Mouse (Mus musculus): Measurements from ENCODE around the gene Agap3.

Gene Agap3

DNA sequence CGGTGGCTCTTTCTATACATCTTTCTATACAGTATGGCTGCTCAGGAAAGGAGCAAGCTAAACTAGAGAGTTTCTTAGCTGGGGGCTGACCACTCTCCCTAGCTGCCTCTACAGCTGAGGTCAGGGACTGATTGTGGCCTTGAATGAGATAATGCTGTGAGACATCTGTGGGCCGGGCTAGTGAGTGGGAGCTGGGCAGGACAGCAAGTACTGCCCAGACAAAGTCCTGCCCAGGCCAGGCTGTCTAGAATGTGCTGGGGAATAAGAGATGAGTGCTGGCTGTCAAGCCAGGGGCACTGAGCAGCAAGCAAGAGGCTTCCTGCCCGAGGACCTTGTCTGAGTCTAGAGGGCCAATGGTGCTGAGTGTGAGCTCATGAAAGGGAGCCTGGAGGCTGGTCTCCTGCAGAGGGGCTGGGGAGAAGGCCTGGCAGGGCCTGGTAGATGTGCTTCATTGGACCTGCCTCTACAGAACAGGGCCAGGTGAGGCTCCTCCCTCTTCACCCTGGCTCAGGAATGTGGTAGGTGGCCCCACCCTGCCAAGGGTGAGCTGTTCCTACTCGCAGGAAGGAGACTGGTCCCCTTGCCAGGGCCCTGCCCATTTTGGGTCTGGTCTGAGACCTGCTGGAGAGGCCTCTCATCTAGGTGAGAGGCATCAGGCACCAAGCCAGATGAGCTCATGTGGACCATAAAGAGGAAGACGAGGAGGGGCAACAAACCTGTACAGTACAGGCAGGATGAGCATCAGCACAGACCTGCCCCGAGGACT lies 23.7 kb downstream of the Agap3 start:
- peak; percentile 95 for DNase-seq

DNA sequence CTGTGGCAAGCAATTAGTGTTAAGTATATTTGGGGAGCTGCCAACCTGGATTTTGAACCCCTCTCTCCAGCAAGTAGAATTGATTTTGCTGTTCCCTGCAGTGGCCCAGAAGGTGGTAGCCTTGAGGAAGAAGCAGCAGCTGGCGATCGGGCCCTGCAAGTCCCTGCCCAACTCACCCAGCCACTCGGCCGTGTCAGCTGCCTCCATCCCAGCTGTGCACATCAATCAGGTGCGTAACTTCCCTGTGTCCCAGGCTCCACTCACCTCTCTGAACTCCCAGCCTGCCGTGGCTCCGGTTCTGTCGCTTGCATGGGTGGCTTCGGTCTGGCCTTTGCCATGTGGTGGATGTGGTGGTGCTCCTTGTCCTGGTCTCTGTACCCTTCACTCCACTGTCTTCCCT lies 25.9 kb downstream of the Agap3 start:
- no peak for DNase-seq

DNA sequence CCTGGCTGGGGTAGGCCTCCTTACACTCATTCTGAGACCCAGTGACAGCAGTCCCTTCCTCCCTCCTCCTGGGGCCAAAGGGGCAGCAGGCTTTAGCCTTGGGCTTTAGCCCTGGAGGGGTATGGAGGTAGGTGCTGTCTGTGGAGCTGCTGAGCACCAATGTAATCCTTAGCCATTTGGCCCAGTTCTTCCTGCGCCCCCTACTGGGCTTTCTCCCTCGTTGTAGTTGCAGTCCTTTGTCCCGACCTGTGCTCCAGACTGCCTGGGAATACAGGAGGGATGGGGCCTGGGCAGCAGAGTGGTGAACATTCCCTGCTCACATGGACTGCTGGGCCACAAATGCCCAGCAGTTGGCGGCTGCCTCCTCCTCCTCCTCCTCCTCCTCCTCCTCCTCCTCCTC lies 29.7 kb downstream of the Agap3 start:
- no peak for DNase-seq

DNA sequence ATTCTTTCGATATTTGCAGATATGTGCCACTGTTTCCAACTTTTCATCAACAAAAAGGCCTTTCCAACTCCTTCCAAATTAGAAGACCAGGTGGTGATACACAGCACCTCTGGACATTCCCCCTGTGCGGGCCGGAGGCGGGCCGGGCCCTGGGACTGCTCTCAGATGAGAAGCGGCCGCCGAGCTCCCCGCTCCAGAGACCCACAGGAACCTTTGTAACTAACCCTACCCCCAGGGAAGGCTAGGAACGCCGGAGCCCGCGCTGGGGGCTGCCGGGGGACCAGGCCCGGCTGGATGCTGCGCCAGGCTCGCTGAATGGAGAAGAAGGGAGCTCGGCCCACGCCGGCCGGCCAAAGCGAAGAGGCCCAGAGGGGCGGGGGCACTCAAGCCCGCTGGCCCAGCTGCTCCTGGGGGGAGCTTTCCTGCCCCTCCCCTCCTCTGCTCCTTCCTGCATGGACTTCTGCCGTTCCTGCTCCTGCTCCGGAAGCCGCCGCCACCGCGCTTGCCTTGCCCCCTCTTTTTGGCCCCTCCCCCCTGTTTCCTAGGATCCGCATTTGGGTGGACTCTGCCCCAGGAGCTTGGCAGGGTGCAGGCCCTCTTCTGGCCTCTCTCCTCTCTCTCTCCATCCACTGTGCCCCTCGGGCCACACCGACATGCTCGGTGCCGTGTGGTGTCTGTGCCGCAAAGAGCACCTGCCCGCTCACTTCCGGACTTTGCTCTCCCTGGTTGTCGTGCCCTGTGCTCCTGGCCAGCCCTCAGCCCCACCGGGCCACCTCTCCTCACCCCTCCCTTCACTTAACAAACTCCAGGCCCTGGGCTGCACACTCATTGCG lies 30.5 kb downstream of the Agap3 start:
- no peak for DNase-seq

DNA sequence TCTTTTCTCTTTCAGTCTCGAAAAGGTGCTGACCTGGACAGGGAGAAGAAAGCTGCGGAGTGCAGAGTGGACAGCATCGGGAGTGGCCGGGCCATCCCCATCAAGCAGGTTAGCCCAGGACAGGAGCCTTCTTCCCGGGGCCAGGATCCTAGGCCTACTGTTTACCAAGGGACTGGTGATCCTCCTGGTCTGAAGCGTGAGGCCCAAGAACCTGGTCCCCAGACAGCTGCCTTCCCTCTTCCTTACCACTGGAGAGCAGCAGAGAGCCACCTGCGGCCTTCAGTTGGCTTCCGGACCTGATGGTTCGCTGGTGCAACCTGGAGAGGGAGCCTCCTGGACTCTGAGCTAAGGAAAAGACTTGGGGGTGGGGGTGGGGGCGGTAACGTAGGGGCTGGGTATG lies 31.3 kb downstream of the Agap3 start:
- DNase-seq, result peak; percentile 93

DNA sequence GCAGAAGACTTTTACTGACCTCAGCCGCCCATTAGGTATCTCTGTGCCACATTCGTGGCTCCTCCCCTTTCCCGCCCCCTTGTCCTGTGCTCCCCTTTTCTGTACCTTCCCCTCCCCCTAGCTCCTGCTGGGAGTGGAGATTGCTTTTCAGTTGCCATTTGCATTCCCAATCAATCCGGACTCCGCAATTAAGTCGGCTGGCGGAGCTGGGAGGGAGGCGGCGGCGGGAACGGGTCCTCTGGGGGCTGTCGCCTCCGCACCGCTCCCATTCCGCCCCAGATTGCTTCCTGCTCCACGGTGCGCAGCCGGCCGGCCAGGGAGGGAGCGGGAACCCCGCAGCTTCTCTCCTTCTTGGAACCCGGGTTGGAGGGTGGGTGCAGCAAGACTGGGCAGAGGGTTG lies 33.0 kb downstream of the Agap3 start:
- no peak for DNase-seq

DNA sequence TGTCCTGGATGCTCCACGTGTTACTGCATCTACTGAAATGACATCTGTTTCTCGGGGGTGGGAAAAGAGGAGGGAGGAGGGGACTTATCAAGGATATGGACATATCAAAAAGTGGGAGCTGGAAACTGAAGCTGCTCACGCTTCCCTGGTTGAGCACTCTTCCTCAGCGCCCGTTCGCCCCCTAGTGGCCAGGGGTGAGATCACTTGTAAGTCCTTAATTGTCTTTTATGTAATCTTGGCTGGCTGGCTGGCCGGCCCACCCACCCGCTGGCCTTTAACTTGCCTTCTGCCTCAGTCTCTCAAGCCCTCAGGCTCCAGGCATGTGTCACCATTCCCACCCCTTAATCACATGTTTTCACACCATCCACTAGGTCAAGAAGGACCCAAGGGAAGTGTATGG lies 34.1 kb downstream of the Agap3 start:
- DNase-seq, result peak; percentile 98

DNA sequence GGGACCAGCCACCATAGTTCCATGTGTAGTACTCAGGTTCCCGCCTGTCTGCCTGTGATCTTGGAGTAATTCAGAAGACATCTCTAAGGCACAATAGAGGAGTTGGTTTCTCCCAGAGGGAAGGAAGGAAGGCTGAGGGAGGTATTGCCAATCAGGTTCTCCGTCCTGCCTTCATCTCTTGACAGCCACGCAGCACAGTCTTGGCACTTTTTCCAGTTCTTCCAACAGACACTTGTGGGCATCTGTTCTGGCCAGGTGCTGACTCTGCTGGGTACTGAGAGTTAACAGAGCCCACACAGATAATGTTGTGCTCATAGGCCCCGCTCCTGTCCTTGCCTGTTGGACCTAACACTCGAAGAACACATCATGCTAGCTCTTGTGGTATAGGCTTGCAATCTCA lies 34.8 kb downstream of the Agap3 start:
- no peak for DNase-seq

DNA sequence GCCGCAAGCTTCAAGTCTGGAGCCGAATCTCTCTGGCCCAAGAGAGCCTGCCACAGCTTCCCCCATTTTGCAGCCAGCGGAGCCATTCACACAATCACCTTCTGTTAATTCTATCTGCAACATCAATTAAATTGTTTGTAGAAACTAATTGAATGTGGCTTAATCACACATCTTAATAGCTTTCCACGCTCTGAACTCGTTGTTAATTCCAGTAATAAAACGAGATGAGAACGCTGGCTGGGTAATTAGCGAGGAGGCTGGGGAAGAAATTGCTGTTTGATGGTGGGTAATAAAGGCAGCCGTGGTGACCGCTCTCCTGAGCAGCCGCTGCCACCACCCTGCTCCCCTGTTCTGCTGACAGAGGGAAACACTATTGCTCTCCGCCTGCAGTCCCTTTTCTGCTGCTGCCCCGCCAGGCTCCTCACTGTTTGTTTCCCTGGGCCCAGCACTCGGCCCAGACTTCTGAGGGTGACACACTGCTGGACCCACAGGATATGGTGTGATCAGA lies 38.5 kb downstream of the Agap3 start:
- no peak for DNase-seq

DNA sequence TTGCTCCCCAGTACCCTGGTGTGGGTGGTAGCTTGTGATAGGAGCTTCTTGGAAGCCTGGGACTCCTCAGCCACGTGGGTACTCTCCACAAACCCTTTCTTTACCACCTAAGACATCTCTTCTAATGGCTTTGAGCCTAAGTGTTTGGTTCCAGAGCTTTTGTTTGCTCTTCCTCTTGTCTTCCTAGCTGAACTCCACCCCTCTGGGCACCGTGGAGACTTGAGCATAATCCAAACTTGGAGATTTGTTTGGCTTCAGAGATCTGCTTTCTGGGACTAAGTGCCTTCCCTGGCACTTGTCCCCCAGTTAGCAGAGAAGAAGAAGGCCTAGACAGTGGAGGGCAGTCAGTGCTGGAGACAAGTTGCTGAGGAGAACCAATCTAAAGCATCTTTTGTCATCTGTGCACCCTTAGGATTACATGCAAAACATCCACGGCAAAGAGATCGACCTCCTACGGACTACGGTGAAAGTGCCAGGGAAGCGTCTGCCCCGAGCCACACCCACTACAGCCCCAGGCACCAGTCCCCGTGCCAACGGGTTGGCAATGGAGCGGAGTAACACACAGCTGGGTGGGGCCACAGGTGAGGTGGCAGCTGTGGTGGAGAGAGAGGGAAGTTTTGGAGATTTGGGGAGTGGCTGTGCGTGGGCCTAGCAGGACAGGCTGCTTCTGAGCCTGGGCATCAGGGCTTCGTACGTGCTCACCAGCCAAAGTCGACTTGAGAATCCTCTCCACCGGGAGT lies 40.7 kb downstream of the Agap3 start:
- DNase-seq, result no peak

DNA sequence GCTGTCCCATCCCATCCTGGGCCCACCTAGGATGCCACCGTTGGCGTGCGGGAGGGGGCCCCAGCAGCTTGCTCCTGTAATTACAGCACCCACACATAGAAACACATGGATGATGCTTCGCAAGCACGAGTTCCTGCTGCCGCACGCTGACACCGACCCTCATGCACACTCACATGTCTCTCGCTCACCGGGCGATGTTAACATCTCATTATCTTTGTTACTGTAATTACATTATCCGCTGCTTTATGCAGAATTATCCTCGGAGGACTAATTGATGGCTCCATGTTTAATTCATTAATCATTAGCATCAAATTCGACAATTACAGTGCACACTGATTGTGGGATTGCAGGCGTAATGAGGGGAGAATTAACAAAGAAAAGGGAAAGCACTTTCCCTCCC lies 43.0 kb downstream of the Agap3 start:
- DNase-seq, result no peak

DNA sequence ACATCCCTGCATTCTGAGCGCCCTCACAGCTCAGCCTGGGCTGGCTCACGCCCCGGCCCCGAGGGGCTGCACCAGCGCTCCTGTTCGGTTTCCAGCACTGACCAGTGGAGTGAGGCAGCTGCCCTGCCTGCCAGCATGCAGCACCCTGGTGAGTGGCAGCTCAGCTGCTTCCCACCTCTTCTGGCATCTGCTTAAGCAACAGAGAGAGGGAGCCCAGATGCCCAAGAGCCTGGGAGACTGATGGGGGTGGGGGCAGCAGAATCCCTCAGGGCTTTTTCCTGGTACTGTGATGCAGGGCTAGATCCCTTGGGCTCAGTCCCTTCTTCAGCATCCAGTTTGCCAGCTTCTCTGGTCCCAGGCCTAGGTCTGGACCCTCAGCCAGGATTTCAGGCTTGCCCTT lies 44.8 kb downstream of the Agap3 start:
- no peak for DNase-seq

DNA sequence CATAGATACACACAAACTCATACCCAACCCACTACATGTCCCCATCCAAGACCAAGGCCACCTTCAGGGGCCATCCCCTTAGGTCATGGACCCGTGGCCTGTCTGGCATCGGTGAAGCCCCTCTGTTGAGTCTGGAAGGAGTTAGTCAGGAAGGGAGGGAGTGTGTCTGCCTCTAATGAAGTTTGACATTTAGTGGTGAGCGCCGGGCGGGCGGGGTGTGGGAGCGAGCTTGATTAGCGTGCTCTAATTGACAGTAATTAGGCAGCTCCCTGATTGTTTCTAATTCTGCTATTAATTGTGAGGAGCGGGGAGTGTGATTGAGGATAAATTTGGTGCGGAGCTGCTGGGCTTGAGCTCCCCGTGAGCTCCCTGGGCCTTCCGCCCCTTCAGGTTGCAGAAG lies 45.5 kb downstream of the Agap3 start:
- DNase-seq, result no peak

DNA sequence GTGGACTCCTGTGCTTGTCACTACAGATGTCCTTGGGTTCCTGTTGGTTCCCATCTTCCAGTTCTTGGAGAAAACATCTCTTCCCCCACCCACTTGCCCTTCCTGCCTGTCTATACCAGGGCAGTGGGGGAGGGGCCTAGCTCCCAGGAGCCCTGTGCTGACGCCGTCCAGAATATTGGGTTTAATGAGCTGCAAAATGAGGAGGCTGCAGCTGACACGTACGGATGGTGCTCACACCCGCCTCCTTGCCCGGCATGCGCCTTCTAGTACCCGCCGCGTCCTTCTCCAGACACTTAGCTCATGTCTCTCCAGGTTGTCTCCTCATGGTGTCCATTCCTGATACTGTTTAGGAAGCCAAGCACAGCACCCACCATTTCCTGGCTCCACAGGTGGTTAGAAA lies 47.1 kb downstream of the Agap3 start:
- no peak for DNase-seq

DNA sequence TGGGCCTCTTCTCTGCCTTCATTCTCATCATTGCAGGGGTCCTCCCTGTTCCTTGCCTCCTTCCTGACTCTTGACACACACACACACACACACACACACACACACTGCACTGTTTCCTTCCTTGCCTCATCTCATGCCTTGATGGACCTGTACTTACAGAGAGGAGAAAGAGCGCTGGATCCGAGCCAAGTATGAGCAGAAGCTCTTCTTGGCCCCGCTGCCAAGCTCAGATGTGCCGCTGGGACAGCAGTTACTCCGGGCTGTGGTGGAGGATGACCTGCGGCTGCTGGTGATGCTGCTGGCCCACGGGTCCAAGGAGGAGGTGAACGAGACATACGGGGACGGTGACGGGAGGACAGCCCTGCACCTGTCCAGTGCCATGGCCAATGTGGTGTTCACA lies 48.9 kb downstream of the Agap3 start:
- no peak for DNase-seq

DNA sequence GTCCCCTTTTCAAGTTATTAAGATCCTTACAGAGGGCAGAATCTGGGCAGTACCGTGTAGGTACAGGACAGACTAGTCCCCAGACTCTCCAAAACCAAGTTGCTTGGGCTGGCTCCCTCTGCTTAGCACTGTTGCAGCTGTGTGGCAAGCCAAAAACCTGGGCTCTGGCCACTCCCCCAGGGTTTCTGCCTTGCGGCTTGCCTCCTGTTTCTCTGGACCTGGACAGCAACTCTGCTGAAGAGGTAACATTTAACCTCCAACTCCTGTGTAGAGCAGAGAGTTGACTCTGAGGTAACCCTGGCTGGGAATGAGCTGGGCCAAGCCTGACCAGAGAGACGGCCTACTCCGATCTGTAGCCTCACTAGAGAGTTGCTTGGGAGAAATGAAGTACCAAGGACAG lies 50.8 kb downstream of the Agap3 start:
- DNase-seq, result no peak

DNA sequence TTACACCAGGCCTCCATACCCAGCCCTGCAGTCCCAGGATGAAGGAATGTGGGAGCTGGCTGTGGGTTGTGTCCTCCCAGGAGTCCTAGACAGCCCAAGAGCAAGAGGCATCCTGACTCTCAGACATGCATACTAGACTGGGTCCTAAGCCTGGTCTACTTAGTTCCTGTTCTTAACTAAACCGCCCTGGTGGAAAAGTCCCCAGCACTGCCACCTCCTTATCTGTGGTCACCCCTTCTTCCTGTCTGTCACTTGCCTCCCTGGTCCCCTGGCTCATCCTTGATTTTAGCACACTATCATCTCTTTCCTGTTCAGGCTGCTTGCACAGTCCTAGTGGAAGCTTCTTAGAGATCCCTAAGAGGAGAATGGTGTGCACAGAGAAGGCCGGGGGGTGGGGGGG lies 53.5 kb downstream of the Agap3 start:
- DNase-seq, result no peak

DNA sequence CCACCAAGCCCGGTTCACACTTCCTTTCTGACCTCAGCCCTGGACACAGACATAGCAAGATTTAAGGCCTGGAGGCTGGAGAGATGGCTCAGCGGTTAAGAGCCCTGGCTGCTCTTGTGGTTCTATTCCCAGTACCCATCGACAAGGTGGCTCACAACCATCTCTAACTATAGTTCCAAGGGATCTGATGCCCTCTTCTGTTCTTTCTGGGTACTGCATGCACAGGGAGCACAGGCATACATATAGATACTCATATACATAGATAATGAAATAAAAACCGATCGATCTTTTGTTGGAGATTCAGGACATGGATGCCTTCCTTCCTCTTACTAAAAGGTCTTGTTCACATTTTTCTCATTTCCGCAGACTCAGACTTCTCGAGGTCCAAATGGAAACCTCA lies 56.4 kb downstream of the Agap3 start:
- DNase-seq, result no peak

DNA sequence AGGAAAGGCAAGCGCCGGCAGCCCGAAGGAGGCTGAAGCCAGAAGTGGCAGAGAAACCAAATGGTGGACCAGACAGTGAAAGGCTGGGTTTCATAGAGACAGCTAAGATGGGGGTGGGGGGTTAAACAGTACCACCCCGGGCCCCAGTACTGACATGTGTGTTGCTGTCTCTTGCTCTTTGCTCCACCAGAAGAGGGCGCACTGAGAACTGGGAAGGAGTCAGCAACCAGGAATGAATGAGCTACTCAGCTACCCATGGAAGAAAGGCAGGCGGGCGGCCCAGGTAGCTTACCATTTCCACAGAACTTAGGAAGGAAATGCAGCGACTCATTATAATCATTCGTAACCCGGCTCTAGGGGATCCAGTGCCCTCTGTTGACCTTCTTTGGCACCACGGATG lies 58.7 kb downstream of the Agap3 start:
- DNase-seq, result no peak

DNA sequence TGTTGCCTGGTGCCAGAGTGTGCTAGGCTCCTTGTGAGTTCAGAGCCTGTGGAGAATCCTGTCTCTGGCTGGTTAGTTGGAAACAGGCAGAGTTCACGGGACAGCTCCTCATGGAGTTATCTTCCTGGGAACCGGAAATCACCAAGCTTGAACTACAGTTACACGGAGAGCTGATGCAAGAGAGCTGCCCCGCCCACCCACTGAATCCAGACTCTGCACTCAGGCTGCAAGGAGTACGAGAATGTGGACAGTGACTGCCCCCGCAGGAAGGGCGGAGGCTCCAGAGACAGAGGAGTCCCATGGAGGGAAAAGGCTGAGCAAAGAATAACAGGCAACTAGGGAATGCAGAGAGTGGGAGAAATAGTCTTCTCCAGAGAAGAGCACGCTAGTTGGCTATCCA lies 60.3 kb downstream of the Agap3 start:
- peak; percentile 97 for DNase-seq

DNA sequence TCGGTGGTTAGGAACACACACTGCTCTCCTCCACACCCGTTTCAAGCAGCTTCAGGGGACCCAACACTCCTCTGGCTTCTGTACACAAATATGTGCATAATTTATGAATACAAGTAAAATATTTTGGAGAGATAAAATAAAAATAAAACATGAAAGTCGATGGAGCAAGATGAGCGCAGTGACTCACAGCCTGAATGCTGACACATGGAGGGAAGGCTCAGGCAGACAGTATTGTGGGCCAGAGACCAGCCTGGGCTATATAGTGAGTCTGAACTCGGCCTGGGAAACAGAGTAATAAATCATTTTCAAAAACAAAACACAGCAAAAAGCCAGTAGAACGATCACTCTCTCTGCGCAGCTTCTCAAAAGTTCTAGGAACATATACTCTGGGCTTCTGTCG lies 69.4 kb downstream of the Agap3 start:
- DNase-seq, result no peak

DNA sequence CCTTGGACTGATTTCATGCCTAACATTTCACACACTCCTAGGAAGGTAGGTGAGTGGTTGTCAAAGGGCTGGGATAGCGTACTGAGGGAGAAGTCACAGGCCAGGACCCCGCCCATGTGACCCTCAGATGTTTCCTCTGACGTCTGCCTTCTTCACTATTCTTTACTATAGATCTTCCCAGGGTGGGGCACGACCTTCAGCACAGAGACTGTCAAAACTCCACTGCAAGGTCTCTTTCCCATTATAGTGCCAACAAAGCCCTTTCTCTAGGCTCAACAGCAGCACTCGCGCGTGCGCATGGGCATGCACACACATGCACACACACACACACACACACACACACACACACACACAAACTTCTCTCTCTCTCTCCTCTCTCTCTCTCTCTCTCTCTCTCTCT lies 71.8 kb downstream of the Agap3 start:
- DNase-seq, result no peak

DNA sequence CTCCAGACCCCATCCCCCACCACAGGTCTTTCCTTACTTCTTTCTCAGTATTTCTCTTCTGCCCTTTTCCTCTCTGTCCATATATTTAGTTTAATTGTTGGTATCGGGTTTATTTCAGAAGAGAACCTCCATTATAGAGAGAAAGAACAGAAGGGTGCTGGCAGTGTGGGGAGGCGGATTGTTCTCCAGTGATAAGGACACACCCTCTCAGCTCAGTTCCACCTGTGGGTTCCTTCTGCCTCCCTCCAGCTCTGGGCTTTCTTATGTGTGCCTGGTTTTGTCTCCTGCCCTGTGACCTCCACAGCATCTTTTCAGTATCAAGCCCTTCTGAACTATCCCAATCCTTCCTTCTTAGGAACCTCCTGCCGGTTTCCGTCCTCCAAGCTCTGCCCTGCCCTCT lies 72.5 kb downstream of the Agap3 start:
- no peak for DNase-seq
